Mouse (Mus musculus): ENCODE data around the gene Reg3d.
"Not testable (repeated sequence)": the region's sequence is repeated elsewhere in the genome, so short reads cannot be mapped to it uniquely, and the experiment has no call there.

Gene Reg3d

GRCm38 (mm10) chr6:78378765-78379164 is at the start of gene Reg3d:
Gene Reg3d (minus strand): TSS chr6:78378865.
- no peak for DNase-seq (ENCODE audit: low spot score)

- DNase-seq (ENCODE audit: low spot score): no peak
These were observed 46.8 kb upstream of the Reg3d start for GRCm38 (mm10) chr6:78425497-78425896.

GRCm38 (mm10) chr6:78422411-78422810 is 43.7 kb upstream of the Reg3d start, which contains the start of gene Reg1:
Gene Reg1 (plus strand): TSS chr6:78422711.
- not testable (repeated sequence) for DNase-seq (ENCODE audit: low spot score)

GRCm38 (mm10) chr6:78395323-78395722 is 16.7 kb upstream of the Reg3d start, which contains the start of gene Reg2:
Gene Reg2 (plus strand): TSS chr6:78395623.
- not testable (repeated sequence) for DNase-seq (ENCODE audit: low spot score)

GRCm38 (mm10) chr6:78385609-78386008 is 6.9 kb upstream of the Reg3d start:
- no peak for DNase-seq (ENCODE audit: low spot score)

GRCm38 (mm10) chr6:78380409-78380808 is 1.7 kb upstream of the Reg3d start, which contains the start of gene Reg3a:
Gene Reg3a (plus strand): TSS chr6:78380709.
- no peak for DNase-seq (ENCODE audit: low spot score)

- DNase-seq (ENCODE audit: low spot score): no peak
These were observed 8.3 kb downstream of the Reg3d start, which contains the start of gene Reg3b for GRCm38 (mm10) chr6:78370357-78370756. Gene Reg3b (plus strand): TSS chr6:78370657.

- no peak for DNase-seq (ENCODE audit: low spot score)
These were observed 16.6 kb downstream of the Reg3d start for GRCm38 (mm10) chr6:78361971-78362563.

GRCm38 (mm10) chr6:78341689-78342088 is 37.0 kb downstream of the Reg3d start:
- DNase-seq (ENCODE audit: low spot score): no peak

GRCm38 (mm10) chr6:78340296-78340695 is 38.4 kb downstream of the Reg3d start:
- DNase-seq (ENCODE audit: low spot score): no peak

GRCm38 (mm10) chr6:78331919-78332569 is 46.6 kb downstream of the Reg3d start:
- no peak for DNase-seq (ENCODE audit: low spot score)

GRCm38 (mm10) chr6:78329166-78329565 is 49.5 kb downstream of the Reg3d start:
- DNase-seq (ENCODE audit: low spot score): no peak

- DNase-seq (ENCODE audit: low spot score): no peak
These were observed 50.9 kb downstream of the Reg3d start for GRCm38 (mm10) chr6:78327798-78328197.

Data from urinary bladder, postnatal 14 days (tissue).